Mouse (Mus musculus): ENCODE data around the gene Sac3d1. TPM values are rescaled to one million over a fixed set of nuclear protein-coding genes. Genes with fewer than 3 reads are reported as not detected.
"Not testable (repeated sequence)": the region's sequence is repeated elsewhere in the genome, so short reads cannot be mapped to it uniquely, and the experiment has no call there.

Sac3d1 gene
- polyA plus RNA-seq, 1 experiment from 2014 or later: 48.6 TPM

DNA sequence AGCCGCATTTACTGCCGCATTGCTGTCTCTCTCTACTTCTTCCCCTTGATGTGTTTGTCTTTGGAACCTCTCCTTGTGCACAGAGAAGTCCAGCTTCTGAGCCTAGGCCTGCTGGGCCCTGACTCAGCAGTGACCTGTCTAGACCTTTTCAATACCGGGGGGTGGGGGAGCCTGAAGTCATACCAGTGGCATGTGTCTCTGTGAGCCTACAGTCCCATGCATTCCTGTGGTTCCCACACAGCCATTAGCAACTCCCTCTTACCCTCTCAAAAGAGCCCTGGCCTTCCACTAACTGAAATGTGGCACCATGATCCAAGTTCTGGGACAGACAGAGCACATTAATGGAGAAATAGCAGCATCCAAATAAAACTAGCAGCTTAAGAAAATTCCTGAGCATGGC is 17.9 kb upstream of the Sac3d1 start:
- Histone ChIP-seq H3K36me3 (peaks cover 31% of the 10 kb centered on the region), H3K4me2 (replicated peaks) (no peak overlapping the region), H3K27ac (replicated peaks) (no peak overlapping the region), H3K27me3 (no peaks in the 10 kb centered on the region), H3K9ac (no peak overlapping the region), H3K4me1 (peaks cover 14% of the 10 kb centered on the region), H3K4me3 (replicated peaks) (no peak overlapping the region), H3K9me3 (replicated peaks) (no peaks in the 10 kb centered on the region)
- ATAC-seq (ENCODE audit: insufficient number of reproducible peaks, low FRiP score, low TSS enrichment, low read depth): no peak
- 78% methylated on average over 3 of the region's 3 CpGs for WGBS

DNA sequence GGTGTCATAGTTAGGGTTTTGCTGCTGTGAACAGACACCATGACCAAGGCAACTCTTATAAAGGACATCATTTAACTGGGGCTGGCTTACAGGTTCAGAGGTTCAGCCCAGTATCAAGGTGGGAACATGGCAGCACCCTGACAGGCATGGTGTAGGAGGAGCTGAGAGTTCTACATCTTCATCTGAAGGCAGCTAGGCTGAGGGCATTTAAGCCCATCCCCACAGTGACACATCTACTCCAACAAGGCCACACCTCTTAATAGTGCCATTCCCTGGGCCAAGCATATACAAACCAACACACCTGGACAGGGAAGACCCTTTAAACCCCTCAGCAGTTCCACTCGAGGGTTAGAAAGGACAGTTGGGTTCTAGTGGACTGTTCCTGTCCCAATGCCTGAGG is 14.7 kb upstream of the Sac3d1 start:
- H3K36me3 ChIP-seq: peaks cover 31% of the 10 kb centered on the region
- 45% methylated on average over 1 of the region's 1 CpGs for WGBS
- H3K4me1 ChIP-seq; H3K27me3 ChIP-seq; H3K27ac ChIP-seq (replicated peaks); H3K9ac ChIP-seq; ATAC-seq (ENCODE audit: insufficient number of reproducible peaks, low FRiP score, low TSS enrichment, low read depth); H3K4me3 ChIP-seq (replicated peaks); H3K4me2 ChIP-seq (replicated peaks); H3K9me3 ChIP-seq (replicated peaks): not testable (repeated sequence)

DNA sequence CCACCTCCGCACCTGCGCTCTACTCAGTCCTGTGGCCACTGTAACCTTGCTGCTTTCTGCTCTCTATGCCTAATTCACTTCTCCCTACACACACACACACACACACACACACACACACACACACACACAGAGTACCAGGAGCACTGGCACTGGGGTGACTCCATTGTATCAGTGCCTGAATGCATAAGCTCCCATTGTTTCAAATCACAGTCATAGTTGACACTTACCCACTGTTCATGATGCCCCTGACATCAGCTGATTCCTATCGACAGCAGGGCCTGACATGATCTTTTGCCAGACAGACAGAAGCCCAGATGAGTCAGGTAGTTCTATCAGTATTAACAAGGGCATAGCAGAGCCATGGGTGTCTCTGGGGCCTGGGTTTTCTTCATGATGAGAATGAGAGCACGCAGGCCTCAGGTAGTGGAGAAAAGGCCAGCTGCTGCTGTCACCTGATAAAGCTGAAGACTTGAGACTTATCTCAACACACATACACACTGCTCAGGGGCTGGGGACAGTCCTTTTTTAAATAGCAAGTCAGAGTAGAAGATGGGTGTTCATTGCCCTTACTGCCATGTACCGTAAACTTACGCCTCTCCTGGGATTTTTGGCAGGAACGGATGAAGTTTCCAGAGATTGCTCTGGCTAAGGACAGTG is 13.8 kb upstream of the Sac3d1 start:
- Histone ChIP-seq H3K4me2 (replicated peaks) (no peak overlapping the region), H3K9ac (no peak overlapping the region), H3K27me3 (no peaks in the 10 kb centered on the region), H3K27ac (replicated peaks) (no peak overlapping the region), H3K9me3 (replicated peaks) (no peaks in the 10 kb centered on the region), H3K36me3 (peaks cover 29% of the 10 kb centered on the region), H3K4me1 (peaks cover 4% of the 10 kb centered on the region; the same call in 1 of the 2 replicates), H3K4me3 (replicated peaks) (no peak overlapping the region)
- WGBS: 78% methylated on average over 7 of the region's 7 CpGs
- no peak for ATAC-seq (ENCODE audit: insufficient number of reproducible peaks, low FRiP score, low TSS enrichment, low read depth)

DNA sequence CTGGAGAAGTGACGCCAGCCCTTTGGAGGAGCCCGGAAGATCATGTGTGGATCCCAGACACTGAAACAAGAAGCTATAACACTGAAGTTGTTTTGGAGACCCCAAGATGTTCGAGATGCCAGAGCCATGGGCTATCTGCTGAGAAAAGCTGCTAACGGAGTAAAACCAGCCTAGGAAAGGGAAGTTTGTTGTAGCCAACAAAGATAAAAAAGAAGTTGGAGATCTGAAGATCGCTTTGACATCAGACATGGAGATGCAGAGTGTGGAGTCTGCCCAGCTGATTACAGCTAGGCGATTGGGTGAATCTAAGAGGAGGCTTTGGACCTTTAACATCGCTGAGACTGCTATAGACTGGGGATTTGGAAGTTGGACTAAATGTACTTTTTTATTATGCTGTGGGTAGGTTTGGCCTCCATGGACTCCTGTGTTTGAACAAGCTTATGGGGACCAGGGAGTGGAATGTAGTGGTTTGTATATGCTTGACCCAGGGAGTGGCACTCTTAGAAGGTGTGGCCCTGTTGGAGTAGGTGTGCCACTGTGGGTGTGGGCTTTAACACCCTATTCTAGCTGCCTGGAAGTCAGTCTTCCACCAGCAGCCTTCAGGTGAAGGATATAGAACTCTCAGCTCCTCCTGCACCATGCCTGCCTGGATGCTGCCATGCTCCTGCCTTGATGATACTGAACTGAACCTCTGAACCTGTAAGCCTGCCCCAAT is 12.1 kb upstream of the Sac3d1 start:
- H3K4me2 ChIP-seq (replicated peaks); H3K27ac ChIP-seq (replicated peaks); H3K4me1 ChIP-seq; H3K9me3 ChIP-seq (replicated peaks); H3K27me3 ChIP-seq; H3K4me3 ChIP-seq (replicated peaks); ATAC-seq (ENCODE audit: insufficient number of reproducible peaks, low FRiP score, low TSS enrichment, low read depth); H3K9ac ChIP-seq: not testable (repeated sequence)
- peaks cover 11% of the 10 kb centered on the region for H3K36me3 ChIP-seq
- WGBS: 74% methylated on average over 7 of the region's 7 CpGs

DNA sequence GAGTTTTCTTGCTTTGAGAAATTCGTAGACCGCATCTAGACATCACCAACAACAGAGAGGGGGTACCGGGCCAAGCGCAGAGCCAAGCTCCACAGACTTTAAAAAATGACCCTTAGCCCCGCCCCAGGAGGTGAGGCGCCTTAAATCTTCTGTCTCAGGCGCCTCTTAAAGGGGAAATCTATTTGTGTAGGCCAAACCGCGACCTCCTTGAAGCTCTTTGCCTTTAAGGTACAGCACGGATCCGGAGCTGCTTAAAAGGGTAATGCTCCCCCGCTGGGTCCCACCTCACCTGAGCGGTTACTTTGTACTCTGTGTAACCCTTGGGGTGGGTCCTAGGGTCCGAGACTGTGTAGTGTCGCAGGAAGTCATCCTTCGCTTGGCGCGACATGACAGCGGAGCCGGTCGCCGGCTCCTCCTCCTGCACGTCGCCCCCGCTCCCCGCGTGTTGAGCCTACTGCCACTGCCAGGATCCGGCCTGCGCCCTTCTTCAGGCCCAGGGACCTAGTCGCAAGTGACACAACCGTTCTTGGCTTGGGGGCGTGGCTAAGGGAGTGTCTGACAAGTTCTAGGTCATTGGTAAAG is 9.4 kb upstream of the Sac3d1 start, which contains the start of gene Snx15:
Gene Snx15 (minus strand): TSS at position 545 of the 582 bp plus-strand sequence.
- peak; percentile 93 for ATAC-seq (ENCODE audit: insufficient number of reproducible peaks, low FRiP score, low TSS enrichment, low read depth)
- Histone ChIP-seq H3K4me1 (peaks cover 8% of the 10 kb centered on the region), H3K27me3 (no peaks in the 10 kb centered on the region), H3K9me3 (replicated peaks) (no peaks in the 10 kb centered on the region), H3K27ac (replicated peaks) (peak within 1 kb of the TSS; percentile 89), H3K36me3 (no peaks in the 10 kb centered on the region), H3K4me2 (replicated peaks) (peak within 1 kb of the TSS; percentile 50), H3K4me3 (replicated peaks) (peak within 1 kb of the TSS; percentile 53), H3K9ac (peak within 1 kb of the TSS; percentile 18; the same call in 1 of the 2 replicates)
- 0% methylated on average over 32 of the region's 32 CpGs for WGBS

DNA sequence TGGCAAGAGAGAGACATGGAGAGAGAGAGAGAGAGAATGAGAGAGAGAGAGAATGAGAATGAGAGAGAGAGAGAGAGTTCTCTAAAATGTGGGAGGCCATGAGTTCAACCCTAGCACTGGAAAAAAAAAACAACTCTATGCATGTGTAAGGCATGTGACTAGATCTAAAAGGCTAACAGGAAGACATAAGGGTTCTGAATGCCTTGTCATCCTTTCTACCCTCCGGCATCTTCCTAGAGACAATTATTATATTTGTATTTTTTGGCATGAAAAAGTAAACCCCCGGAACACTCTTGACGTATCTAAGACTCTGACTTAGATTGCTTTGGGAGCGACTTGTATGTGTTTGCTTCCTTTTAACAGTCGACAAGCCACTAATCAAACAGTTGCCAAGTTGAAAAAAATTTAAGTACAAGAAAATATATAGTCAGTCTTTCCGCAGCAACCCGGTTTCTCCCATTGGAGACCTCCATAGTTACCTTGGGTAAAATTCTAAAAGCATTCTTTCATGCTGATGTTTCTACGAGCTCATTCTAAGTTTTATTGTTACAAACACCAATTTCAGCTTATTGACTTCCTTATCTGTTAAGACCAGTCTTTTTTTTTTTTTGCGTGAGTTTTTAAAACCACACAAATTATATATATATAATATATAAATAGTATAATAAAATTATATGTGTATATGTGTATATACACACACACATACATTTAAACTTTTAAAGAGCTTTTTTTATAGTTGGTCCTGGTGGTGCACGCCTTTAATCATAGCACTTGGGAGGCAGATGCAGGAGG is 8.5 kb upstream of the Sac3d1 start:
- H3K9me3 ChIP-seq (replicated peaks): no peaks in the 10 kb centered on the region
- H3K4me2 ChIP-seq (replicated peaks): peak overlapping the region; percentile 50
- H3K36me3 ChIP-seq: no peaks in the 10 kb centered on the region
- no peaks in the 10 kb centered on the region for H3K27me3 ChIP-seq
- H3K4me3 ChIP-seq (replicated peaks): peak overlapping the region; percentile 53
- peak overlapping the region; percentile 18; the same call in 1 of the 2 replicates for H3K9ac ChIP-seq
- peaks cover 8% of the 10 kb centered on the region for H3K4me1 ChIP-seq
- 69% methylated on average over 10 of the region's 10 CpGs for WGBS
- ATAC-seq (ENCODE audit: insufficient number of reproducible peaks, low FRiP score, low TSS enrichment, low read depth): no peak
- H3K27ac ChIP-seq (replicated peaks): peak overlapping the region; percentile 89

DNA sequence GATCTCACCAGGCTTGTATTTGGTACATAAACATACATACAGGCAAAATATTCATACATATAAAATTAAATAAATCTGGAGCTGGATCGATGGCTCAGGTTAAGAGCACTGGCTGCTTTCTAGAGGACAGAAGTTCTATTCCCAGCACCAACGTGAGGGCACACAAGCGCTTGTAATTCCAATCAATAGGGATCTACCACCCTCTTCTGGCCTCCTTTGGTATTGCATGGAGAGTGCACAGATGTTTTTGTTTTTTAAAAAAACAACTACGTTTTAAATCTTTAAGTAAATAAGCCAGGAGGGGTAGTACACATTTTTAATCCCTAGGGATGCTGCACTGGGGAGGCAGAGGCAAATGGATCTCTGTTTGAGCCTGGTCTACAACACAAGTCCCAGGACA is 7.8 kb upstream of the Sac3d1 start:
- Histone ChIP-seq H3K4me3 (replicated peaks) (no peak overlapping the region), H3K27ac (replicated peaks) (no peak overlapping the region), H3K4me2 (replicated peaks) (no peak overlapping the region), H3K4me1 (peaks cover 8% of the 10 kb centered on the region), H3K9me3 (replicated peaks) (no peaks in the 10 kb centered on the region), H3K9ac (no peak overlapping the region), H3K36me3 (peaks cover under 1% of the 10 kb centered on the region; the same call in 1 of the 2 replicates), H3K27me3 (no peaks in the 10 kb centered on the region)
- WGBS: 23% methylated on average over 4 of the region's 4 CpGs
- no peak for ATAC-seq (ENCODE audit: insufficient number of reproducible peaks, low FRiP score, low TSS enrichment, low read depth)

DNA sequence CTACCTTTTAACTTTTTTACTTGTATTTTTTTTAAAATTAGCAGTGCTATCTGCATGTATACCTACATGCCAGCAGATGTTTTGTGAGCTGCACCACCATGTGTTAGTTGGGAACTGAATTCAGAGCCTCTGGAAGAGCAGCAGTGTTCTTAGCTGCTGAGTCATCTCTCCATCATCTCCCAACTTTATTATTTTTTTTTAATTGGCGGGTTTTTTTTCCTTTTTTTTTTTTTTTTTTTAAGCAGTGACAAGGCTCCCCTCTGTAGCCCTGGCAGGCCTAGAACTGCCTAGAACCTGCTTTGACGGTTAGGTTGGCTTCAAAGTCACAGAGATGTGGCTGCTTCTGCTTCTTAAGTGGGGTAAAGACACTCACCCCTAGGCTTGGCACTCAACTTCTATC is 6.4 kb upstream of the Sac3d1 start:
- Histone ChIP-seq H3K9ac (no peak overlapping the region), H3K4me3 (replicated peaks) (no peak overlapping the region), H3K27me3 (no peaks in the 10 kb centered on the region), H3K4me1 (peaks cover 8% of the 10 kb centered on the region), H3K4me2 (replicated peaks) (no peak overlapping the region), H3K36me3 (peaks cover 10% of the 10 kb centered on the region; the same call in 1 of the 2 replicates), H3K27ac (replicated peaks) (no peak overlapping the region), H3K9me3 (replicated peaks) (no peaks in the 10 kb centered on the region)
- ATAC-seq (ENCODE audit: insufficient number of reproducible peaks, low FRiP score, low TSS enrichment, low read depth): no peak
- 66% methylated on average over 2 of the region's 2 CpGs for WGBS

DNA sequence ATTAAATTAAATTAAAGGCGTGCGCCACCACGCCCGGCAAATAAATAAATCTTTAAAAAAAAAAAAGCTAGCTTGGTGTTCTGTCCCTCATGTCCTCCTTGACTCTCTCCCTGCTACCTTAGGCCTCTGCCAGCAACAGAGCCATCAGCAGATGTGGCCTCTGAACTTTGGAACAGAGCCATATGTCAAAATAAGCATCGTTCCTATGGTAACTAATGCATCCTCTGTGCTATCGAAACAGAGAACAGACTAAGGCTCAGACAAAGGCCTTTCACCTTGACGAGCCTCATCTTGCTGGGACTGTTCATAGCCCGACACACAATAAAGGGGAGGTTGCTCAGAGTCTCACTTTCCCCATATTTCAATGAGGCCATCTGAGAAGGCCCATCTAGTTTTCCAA is 4.9 kb upstream of the Sac3d1 start:
- peaks cover 10% of the 10 kb centered on the region; the same call in 1 of the 2 replicates for H3K36me3 ChIP-seq
- WGBS: 55% methylated on average over 8 of the region's 8 CpGs
- no peak overlapping the region for H3K4me2 ChIP-seq (replicated peaks)
- H3K27ac ChIP-seq (replicated peaks): no peak overlapping the region
- no peak overlapping the region for H3K4me3 ChIP-seq (replicated peaks)
- H3K27me3 ChIP-seq: no peaks in the 10 kb centered on the region
- H3K9ac ChIP-seq: no peak overlapping the region
- H3K4me1 ChIP-seq: peaks cover 11% of the 10 kb centered on the region
- H3K9me3 ChIP-seq (replicated peaks): no peaks in the 10 kb centered on the region
- no peak for ATAC-seq (ENCODE audit: insufficient number of reproducible peaks, low FRiP score, low TSS enrichment, low read depth)

DNA sequence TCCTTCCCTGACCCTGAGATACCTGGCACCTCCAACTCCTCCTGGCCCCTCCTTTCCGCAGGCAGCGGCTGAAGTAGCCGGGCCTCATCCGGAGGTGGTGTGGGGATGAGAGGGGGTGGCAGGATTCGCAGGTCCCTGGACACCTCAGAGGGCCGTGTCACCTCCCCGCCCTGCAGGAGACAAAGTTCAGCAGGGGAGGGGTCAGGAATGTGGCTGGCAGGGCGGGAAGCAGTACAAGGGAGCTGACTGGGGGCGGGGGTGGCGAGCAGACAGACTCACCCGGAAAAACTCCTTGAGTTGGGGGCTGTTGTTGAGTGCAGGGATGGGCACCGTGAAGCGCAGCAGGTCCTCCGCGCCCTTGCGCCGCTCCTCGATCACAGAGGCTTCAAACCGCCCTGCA is 3.3 kb upstream of the Sac3d1 start:
- Histone ChIP-seq H3K9ac (no peak overlapping the region), H3K9me3 (replicated peaks) (no peaks in the 10 kb centered on the region), H3K4me2 (replicated peaks) (no peak overlapping the region), H3K4me1 (peaks cover 19% of the 10 kb centered on the region), H3K4me3 (replicated peaks) (no peak overlapping the region), H3K27ac (replicated peaks) (no peak overlapping the region), H3K27me3 (no peaks in the 10 kb centered on the region), H3K36me3 (peaks cover 10% of the 10 kb centered on the region; the same call in 1 of the 2 replicates)
- ATAC-seq (ENCODE audit: insufficient number of reproducible peaks, low FRiP score, low TSS enrichment, low read depth): no peak
- 44% methylated on average over 19 of the region's 19 CpGs for WGBS

DNA sequence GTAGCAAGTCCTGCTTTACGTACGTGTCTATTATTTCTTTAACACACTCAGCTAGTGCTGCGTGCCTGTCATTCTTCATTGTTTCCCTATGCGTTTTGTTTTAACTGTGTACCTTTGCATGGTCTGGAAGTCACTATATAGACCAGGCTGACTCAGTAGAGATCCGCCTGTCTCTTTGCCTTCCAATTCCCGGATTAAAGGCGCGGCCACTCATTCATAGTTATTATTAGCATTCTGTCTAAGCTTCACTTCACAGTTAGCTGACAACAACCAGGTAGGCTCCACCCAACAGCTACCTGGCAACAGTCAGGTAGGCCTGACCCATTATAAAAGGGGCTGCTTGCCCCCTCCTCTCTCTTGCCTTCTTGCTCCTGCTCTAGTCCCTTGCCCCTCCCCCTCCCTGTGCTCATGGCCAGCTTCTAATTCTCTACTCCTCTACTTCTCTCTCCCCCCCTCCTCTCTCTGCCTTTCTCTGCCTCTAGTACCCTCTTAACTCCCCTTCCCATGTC is 281 bp upstream of the Sac3d1 start:
- ATAC-seq (ENCODE audit: insufficient number of reproducible peaks, low FRiP score, low TSS enrichment, low read depth): peak; percentile 17; the same call in 1 of the 2 replicates
- peak overlapping the region; percentile 72 for H3K9ac ChIP-seq
- H3K27me3 ChIP-seq: no peaks in the 10 kb centered on the region
- H3K4me1 ChIP-seq: peaks cover 25% of the 10 kb centered on the region
- H3K4me2 ChIP-seq (replicated peaks): peak overlapping the region; percentile 82
- peak overlapping the region; percentile 73 for H3K4me3 ChIP-seq (replicated peaks)
- peak overlapping the region; percentile 97 for H3K27ac ChIP-seq (replicated peaks)
- H3K9me3 ChIP-seq (replicated peaks): no peaks in the 10 kb centered on the region
- peaks cover 35% of the 10 kb centered on the region for H3K36me3 ChIP-seq
- WGBS: 2% methylated on average over 8 of the region's 8 CpGs

Measured in embryonic facial prominence, embryonic 15.5 days (tissue).